Mouse (Mus musculus) heart, embryonic 15.5 days (tissue): ENCODE results near the gene Zfp472. TPM values are rescaled to one million over a fixed set of nuclear protein-coding genes. Genes with fewer than 3 reads are reported as not detected.
A peak's percentile ranks its signal among the peaks of the same experiment; 100 is the strongest.

Experiments used
- ATAC-seq: fragments of 200-750 bp; cut with Nextera tagmentation; replicated peaks from 2 replicates; pipeline ENCODE4 v1.8.0; 2017; ENCODE audit warnings: low read depth, moderate TSS enrichment; ENCODE audit not compliant: insufficient number of reproducible peaks, insufficient read depth, low FRiP score
- H3K27ac ChIP-seq: fragments of 300-500 bp; sonication (generic); 2 replicates; pipeline ENCODE4 v1.5.1; 2015; ENCODE audit warnings: mild to moderate bottlenecking, inconsistent platforms
- H3K27me3 ChIP-seq: fragments of 300-500 bp; sonication (generic); 2 replicates; pipeline ENCODE4 v1.6.1; 2015; ENCODE audit warnings: inconsistent platforms
- H3K36me3 ChIP-seq: fragments of 300-500 bp; sonication (generic); 2 replicates; pipeline ENCODE4 v1.6.1; 2015; ENCODE audit warnings: mild to moderate bottlenecking, inconsistent platforms
- H3K4me1 ChIP-seq: fragments of 300-500 bp; sonication (generic); replicated peaks from 2 replicates; pipeline ENCODE4 v1.6.1; 2015; ENCODE audit warnings: inconsistent platforms
- H3K4me2 ChIP-seq: fragments of 300-500 bp; sonication (generic); 2 replicates; pipeline ENCODE4 v1.6.1; 2015; ENCODE audit warnings: inconsistent platforms, mild to moderate bottlenecking, moderate library complexity
- H3K4me3 ChIP-seq: fragments of 300-500 bp; sonication (generic); 2 replicates; pipeline ENCODE4 v1.5.1; 2015; ENCODE audit warnings: mild to moderate bottlenecking, inconsistent platforms
- H3K9ac ChIP-seq: fragments of 300-500 bp; sonication (generic); 2 replicates; pipeline ENCODE4 v1.6.1; 2015; ENCODE audit warnings: mild to moderate bottlenecking, inconsistent platforms
- H3K9me3 ChIP-seq: fragments of 300-500 bp; sonication (generic); replicated peaks from 2 replicates; pipeline ENCODE4 v1.6.1; 2016; ENCODE audit warnings: inconsistent platforms
- WGBS: fragments of 180-500 bp; shearing (Covaris S2); methylation state at CpG from one replicate; pipeline ENCODE4 v1.1.7; 2015; ENCODE audit warnings: mixed read lengths; 5-methylcytosine and 5-hydroxymethylcytosine counted together
- polyA plus RNA-seq: library from polyadenylated mRNA; unstranded; fragments of >200 nt; fragmentation: Nextera tagmentation; extraction: Ambion mirVana; gene quantifications from 2 replicates; pipeline ENCODE4 v1.2.1, GENCODE M21; 2015

The Zfp472 gene
- polyA plus RNA-seq: 4.9 and 7.4 TPM in 2 replicates

DNA sequence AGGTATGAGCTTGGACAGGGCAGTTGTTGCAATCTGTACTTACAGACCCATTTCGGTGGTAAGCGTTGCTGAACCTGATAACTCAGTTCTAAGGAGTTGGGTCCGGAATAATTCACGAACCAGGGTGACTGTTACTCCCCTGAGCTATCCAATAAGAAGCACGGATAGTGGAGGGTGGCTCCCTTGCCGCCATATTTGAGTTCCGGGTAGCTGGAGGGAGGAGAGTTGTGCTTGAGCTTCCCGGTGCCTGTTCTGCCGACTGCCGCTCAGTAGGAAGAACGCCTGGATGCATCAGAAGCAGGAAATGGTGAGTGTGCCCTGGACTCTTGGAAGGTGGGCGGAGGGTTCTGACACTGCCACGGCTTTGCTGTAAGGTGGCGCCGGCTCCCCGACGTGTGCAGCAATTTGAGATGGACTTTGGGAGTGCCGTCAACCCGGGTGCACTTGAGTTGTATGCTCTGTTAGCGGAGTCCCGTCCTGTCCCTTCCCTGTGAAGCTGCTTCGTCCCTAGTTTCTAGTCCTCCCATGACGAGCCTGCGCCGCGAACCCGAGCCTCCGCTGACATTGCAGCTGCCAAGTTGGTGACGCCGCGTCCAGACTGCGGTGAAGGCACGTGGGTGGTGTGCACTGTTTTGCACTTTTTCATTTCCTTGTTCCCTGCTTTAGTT, at the start of gene Zfp472:
Gene Zfp472, plus strand, starts transcription at position 192 of the 668 bp plus-strand sequence.
- Histone ChIP-seq H3K9ac (peak within 1 kb of the TSS; percentile 69), H3K27me3 (no peaks in the 10 kb centered on the region), H3K9me3 (no peaks in the 10 kb centered on the region), H3K4me3 (peak within 1 kb of the TSS; percentile 86), H3K27ac (peak within 1 kb of the TSS; percentile 88), H3K36me3 (no peaks in the 10 kb centered on the region), H3K4me2 (peak within 1 kb of the TSS; percentile 75), H3K4me1 (peaks cover 12% of the 10 kb centered on the region)
- WGBS: under 1% methylated on average over 33 of the region's 33 CpGs
- ATAC-seq: peak; percentile 99

DNA sequence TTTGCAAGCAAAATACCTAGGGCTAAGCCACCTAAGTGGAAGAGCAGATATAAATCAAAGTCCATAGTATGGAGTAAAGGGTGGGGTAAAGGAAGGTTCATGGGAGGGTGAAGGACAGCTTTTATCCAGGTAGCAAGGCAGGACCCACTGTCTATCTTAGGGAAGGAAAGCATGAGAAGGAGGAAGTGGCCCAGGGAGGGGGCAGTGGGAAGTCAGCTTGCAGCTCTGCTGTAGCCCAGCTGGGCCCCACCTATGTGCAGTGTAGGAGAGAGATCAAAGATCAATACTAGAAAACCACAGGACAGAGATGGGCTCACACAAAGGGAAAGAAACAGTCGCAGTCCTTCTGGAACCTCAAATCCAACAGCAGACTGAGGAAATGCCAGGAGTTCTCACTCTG, 49.5 kb upstream of the Zfp472 start:
- no peaks in the 10 kb centered on the region for H3K9me3 ChIP-seq
- H3K9ac ChIP-seq: no peak overlapping the region
- no peak overlapping the region for H3K27ac ChIP-seq
- no peaks in the 10 kb centered on the region for H3K27me3 ChIP-seq
- 65% methylated on average over 1 of the region's 1 CpGs for WGBS
- no peak overlapping the region for H3K4me2 ChIP-seq
- H3K4me3 ChIP-seq: no peak overlapping the region
- H3K4me1 ChIP-seq: no peaks in the 10 kb centered on the region
- ATAC-seq: no peak
- H3K36me3 ChIP-seq: no peaks in the 10 kb centered on the region

DNA sequence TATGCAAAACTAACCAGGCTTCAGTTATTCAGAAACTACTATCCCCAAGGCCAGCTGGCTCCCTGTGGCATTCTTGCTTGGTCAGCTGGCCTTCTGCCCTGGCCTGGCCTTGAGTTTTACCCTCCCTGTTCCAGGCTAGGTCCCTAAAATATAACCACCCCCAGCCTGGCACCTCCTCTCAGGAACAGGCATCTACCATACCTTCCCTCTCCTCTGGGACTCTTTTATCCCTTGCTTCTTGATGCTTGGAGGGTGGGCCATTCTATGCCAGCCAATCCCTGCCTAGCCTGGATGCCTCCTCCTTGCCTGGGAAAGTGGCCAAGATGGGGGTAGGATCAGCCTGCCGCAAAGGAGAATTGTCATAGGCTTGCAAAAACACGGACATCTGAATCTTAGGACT, 48.5 kb upstream of the Zfp472 start, which contains the start of gene Cyp4f14:
Gene Cyp4f14, minus strand, starts transcription at position 212 of the 400 bp plus-strand sequence.
- Histone ChIP-seq H3K4me3 (no peak within 1 kb of the TSS), H3K4me1 (no peaks in the 10 kb centered on the region), H3K9ac (no peak within 1 kb of the TSS), H3K36me3 (no peaks in the 10 kb centered on the region), H3K9me3 (no peaks in the 10 kb centered on the region; the same call in 1 of the 2 replicates), H3K27ac (no peak within 1 kb of the TSS), H3K27me3 (no peaks in the 10 kb centered on the region), H3K4me2 (no peak within 1 kb of the TSS)
- no peak for ATAC-seq
- 51% methylated on average over 2 of the region's 2 CpGs for WGBS

DNA sequence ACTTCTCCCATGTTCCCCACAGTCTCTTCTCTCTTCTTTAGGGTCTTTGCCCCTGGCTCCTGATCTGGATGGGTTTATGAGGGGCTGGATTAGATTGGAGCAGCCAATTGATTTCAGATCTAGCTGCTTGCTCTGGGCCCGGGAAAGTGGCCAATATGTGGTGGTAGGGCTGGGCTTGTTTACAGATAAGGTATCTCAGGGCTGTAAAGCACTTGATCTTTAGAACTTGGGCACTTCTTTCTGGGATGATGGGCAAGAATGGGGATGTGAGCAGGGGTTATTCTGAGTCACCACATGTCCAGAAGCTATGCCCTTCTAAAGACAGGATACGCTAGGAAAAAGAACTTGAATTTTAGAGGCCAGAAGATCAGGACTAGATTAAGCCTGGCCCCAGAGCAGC, 46.5 kb upstream of the Zfp472 start:
- Histone ChIP-seq H3K4me1 (no peaks in the 10 kb centered on the region), H3K4me2 (no peak overlapping the region), H3K27ac (no peak overlapping the region), H3K4me3 (no peak overlapping the region), H3K9me3 (no peaks in the 10 kb centered on the region; the same call in 1 of the 2 replicates), H3K27me3 (0 out of 2 replicates have a peak, but pooled peaks cover 3% of the 10 kb centered on the region), H3K36me3 (no peaks in the 10 kb centered on the region), H3K9ac (no peak overlapping the region)
- WGBS: 49% methylated on average over 2 of the region's 2 CpGs
- no peak for ATAC-seq

DNA sequence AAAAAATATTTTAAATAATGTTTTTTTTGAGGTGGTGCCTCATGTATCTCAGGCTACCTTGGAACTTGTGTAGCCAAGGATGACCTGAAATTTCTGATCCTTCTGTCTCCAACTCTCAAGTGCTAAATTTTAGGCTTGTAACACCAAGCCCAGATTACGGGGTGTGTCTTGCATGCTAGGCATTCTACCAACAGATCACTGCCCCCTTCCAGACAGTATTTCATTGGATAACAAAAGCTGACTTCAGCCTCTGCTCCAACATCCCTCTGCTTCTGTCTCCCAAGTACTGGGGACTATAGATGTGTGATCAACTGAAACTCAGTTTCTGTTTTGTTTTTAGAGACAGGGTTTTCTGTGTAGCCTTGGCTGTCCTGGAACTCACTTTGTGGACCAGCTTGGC, 41.9 kb upstream of the Zfp472 start:
- H3K4me2 ChIP-seq: no peak overlapping the region
- H3K27me3 ChIP-seq: 0 out of 2 replicates have a peak, but pooled peaks cover 3% of the 10 kb centered on the region
- no peaks in the 10 kb centered on the region; the same call in 1 of the 2 replicates for H3K9me3 ChIP-seq
- peaks cover 5% of the 10 kb centered on the region for H3K4me1 ChIP-seq
- no peak for ATAC-seq
- no peak overlapping the region for H3K9ac ChIP-seq
- WGBS: 96% methylated on average over 1 of the region's 1 CpGs
- no peak overlapping the region for H3K4me3 ChIP-seq
- H3K36me3 ChIP-seq: no peaks in the 10 kb centered on the region
- H3K27ac ChIP-seq: no peak overlapping the region

DNA sequence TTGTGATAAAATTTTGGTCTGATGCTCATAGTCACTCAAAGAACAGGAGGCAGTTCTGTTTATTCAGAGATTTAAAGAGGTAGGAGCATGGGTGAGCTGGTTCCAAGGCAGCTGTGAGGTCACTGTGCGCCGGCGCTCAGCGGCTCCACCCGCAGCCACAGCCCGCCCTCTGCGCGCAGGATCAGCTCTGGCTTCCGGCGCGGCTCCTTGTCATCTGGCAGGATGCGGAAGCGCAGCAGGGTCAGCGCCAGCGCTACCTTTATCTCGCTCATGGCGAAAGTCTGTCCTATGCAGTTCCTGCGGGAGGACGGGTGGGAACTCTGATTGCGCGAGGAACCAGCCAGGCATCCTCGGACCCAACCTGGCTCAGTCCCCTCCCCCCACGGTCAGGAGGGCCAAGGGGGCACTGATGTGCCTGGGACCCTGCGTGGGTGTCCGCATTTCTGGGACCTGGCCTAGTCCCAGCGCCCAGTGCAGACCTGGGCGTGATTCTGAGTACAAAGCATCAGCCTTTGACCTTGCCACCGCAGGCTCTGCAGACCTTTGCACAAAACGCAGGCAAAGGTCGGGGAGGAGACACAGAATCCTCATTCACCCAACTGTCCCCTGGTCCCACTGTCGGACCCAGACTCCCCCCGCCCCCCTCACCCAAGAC, 40.8 kb upstream of the Zfp472 start:
- Histone ChIP-seq H3K9ac (peak overlapping the region; percentile 65), H3K4me1 (peaks cover 5% of the 10 kb centered on the region), H3K27me3 (0 out of 2 replicates have a peak, but pooled peaks cover 3% of the 10 kb centered on the region), H3K4me2 (peak overlapping the region; percentile 89), H3K9me3 (no peaks in the 10 kb centered on the region; the same call in 1 of the 2 replicates), H3K36me3 (no peaks in the 10 kb centered on the region), H3K4me3 (peak overlapping the region; percentile 62), H3K27ac (peak overlapping the region; percentile 70)
- WGBS: 16% methylated on average over 32 of the region's 32 CpGs
- ATAC-seq: peak; percentile 85

DNA sequence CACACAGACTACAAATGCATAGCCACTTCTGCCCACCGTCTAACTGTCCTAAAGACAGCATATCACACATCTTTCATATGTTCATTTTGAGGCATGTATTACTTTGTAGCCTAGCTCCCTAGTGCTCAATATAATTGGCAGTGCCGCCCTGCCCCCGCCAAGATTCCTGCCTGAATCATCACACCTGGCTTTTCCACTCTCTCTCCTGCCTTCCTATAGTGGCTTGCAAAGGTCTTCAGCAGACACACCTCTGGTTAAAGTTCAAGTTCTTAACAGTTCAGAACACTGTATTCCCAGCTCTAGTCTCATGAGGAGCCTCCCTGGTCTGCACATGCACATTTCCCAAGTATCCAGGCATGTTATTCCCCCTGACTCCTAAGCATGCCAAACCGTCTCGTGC, 37.8 kb upstream of the Zfp472 start:
- Histone ChIP-seq H3K9ac (no peak overlapping the region), H3K36me3 (no peaks in the 10 kb centered on the region), H3K4me2 (no peak overlapping the region), H3K9me3 (no peaks in the 10 kb centered on the region), H3K27me3 (0 out of 2 replicates have a peak, but pooled peaks cover 3% of the 10 kb centered on the region), H3K4me1 (peaks cover 5% of the 10 kb centered on the region), H3K4me3 (no peak overlapping the region), H3K27ac (no peak overlapping the region)
- no peak for ATAC-seq
- 76% methylated on average over 5 of the region's 5 CpGs for WGBS

DNA sequence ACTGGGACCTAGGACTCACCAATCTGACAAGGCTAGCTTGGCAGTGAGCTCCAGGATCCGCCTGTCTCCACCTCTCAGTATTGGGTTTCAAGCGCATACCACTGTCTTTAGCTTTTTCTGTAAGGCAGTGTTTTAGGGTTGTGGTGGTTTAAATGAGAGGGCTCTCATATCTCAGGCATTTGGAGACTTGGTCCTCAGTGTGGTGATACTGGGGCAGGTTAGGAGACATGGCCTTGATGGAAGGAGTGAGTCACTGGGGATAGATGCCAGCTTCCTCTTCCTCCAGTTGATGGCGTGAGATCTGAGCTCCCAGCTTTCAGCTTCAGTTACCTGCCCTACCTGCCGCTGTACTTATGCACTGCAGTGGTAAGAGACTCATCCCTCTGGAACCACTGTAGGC, 25.8 kb upstream of the Zfp472 start:
- Histone ChIP-seq H3K36me3 (no peaks in the 10 kb centered on the region), H3K27ac (no peak overlapping the region), H3K9ac (no peak overlapping the region), H3K4me2 (no peak overlapping the region), H3K4me1 (no peaks in the 10 kb centered on the region), H3K27me3 (no peaks in the 10 kb centered on the region), H3K4me3 (no peak overlapping the region), H3K9me3 (no peaks in the 10 kb centered on the region)
- no peak for ATAC-seq
- 75% methylated on average over 4 of the region's 4 CpGs for WGBS

DNA sequence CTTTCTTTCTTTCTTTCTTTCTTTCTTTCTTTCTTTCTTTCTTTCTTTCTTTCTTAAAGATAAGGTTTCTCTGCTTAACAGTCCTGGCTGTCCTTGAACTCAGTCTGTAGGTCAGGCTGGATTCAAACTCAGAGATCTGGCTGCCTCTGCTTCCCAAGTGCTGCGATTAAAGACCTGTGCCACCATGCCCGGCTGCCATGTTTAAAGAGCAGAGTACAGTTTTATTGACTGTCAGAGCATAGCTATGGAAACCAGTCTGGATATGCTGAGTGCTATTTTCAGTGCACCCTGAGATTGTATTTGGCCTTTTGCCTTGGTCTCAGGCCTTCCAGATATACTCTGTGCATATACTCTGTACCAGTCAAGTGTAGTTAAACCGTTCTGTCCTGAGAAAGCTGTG, 22.0 kb upstream of the Zfp472 start:
- H3K9ac ChIP-seq: no peak overlapping the region
- H3K9me3 ChIP-seq: no peaks in the 10 kb centered on the region
- no peak overlapping the region for H3K27ac ChIP-seq
- H3K36me3 ChIP-seq: no peaks in the 10 kb centered on the region
- ATAC-seq: no peak
- H3K4me3 ChIP-seq: no peak overlapping the region
- peaks cover 19% of the 10 kb centered on the region for H3K4me1 ChIP-seq
- H3K4me2 ChIP-seq: no peak overlapping the region
- WGBS: 88% methylated on average over 3 of the region's 3 CpGs
- H3K27me3 ChIP-seq: no peaks in the 10 kb centered on the region

DNA sequence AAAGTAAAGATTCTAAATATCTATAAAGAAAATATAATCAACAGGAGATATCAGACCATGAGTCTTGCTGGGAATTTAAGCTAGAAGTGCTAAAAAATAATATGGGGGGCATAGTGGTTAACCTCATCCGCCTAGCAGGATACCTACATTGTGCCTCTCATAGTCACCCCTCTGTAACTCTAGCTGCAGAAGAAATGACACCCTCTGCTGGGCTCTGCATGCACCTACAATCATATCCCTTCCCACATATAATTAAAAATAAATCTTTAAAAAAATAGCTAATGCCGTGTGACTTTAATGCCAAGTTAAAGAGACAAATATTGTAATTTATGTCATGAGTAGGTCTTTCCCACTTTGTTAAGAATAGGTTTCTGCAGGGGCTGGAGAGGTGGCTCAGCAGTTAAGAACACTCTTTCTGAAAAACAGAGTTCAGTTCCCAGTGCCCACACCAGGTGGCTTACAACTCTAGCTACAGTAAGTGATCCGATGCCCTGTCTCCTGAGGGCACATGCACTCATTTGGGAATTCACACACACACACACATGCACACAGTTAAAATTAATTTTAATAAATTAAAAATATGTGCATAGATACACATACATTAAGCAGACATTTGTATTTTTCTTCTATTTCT, 21.1 kb upstream of the Zfp472 start:
- Histone ChIP-seq H3K36me3 (no peaks in the 10 kb centered on the region), H3K4me2 (no peak overlapping the region), H3K27me3 (no peaks in the 10 kb centered on the region), H3K27ac (no peak overlapping the region), H3K9ac (no peak overlapping the region), H3K4me1 (peaks cover 19% of the 10 kb centered on the region), H3K9me3 (no peaks in the 10 kb centered on the region), H3K4me3 (no peak overlapping the region)
- 64% methylated on average over 3 of the region's 3 CpGs for WGBS
- no peak for ATAC-seq

DNA sequence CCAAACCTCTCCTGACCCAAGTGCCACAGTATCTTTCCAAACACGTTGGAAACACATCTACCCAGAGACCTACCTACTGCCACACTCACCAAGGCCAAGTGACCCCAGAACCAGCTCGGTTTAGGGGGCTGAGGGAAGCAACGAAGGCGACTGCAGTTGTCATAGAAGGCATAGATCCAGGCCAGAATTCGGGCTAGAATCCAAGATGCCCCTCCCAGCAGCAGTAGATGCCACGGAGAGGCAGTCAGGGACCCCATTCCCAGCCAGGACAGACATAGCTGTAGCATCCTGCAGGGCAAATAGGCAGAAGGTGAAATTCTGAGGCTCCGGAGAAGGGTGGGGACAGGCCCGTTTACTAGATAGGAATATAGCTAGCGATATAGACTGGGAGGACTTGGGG, 18.9 kb upstream of the Zfp472 start:
- 45% methylated on average over 9 of the region's 9 CpGs for WGBS
- no peak for ATAC-seq
- peaks cover 19% of the 10 kb centered on the region for H3K4me1 ChIP-seq
- H3K4me2 ChIP-seq: peak overlapping the region; percentile 93
- H3K4me3 ChIP-seq: peak overlapping the region; percentile 80
- H3K27ac ChIP-seq: peak overlapping the region; percentile 85
- H3K9ac ChIP-seq: peak overlapping the region; percentile 77
- no peaks in the 10 kb centered on the region for H3K27me3 ChIP-seq
- no peaks in the 10 kb centered on the region for H3K9me3 ChIP-seq
- H3K36me3 ChIP-seq: no peaks in the 10 kb centered on the region
